Mouse (Mus musculus) liver, embryonic 14.5 days (tissue): ENCODE data around the gene Gabrb2. TPM values are rescaled to one million over a fixed set of nuclear protein-coding genes. Genes with fewer than 3 reads are reported as not detected.

ENCODE experiments used
- ATAC-seq: fragments of 200-750 bp; cut with Nextera tagmentation; 2 replicates; pipeline ENCODE4 v1.8.0; 2017; ENCODE audit warnings: moderate number of reproducible peaks, mild to moderate bottlenecking, moderate library complexity; ENCODE audit not compliant: insufficient read depth
- DNase-seq, 3 experiments: peaks; one replicate each; pipeline ENCODE4 v3.0.0-alpha.2; 2012 to 2013; ENCODE audit warnings: low read depth in 3 of 3, low spot score in 3 of 3
- H3K27ac ChIP-seq: fragments of 300-500 bp; sonication (generic); 2 replicates; pipeline ENCODE4 v1.5.1; 2014; ENCODE audit warnings: moderate library complexity, mild to moderate bottlenecking, control low read depth, inconsistent platforms
- H3K27me3 ChIP-seq: fragments of 300-500 bp; sonication (generic); 2 replicates; pipeline ENCODE4 v1.6.1; 2014; ENCODE audit warnings: mild to moderate bottlenecking, low read length, moderate library complexity; ENCODE audit not compliant: control insufficient read depth, insufficient read depth
- H3K36me3 ChIP-seq: fragments of 300-500 bp; sonication (generic); replicated peaks from 2 replicates; pipeline ENCODE4 v1.6.1; 2014; ENCODE audit warnings: low read depth; ENCODE audit not compliant: control insufficient read depth, insufficient read depth
- H3K4me1 ChIP-seq, 2 experiments: fragments of 200-500 bp in 1 of 2; fragments of 300-500 bp in 1 of 2; sonication (generic) in 1 of 2; replicated peaks; 2 replicates each; pipeline ENCODE4 v1.6.1; 2012 to 2014; ENCODE audit warnings: antibody characterized with exemption in 1 of 2, inconsistent platforms in 1 of 2, low read length in 1 of 2; ENCODE audit not compliant: control insufficient read depth in 2 of 2, insufficient read depth in 2 of 2
- H3K4me2 ChIP-seq: fragments of 300-500 bp; sonication (generic); 2 replicates; pipeline ENCODE4 v1.6.1; 2014; ENCODE audit warnings: low read depth, mild to moderate bottlenecking, control low read depth, moderate library complexity
- H3K4me3 ChIP-seq, 2 experiments: fragments of 200-500 bp in 1 of 2; fragments of 300-500 bp in 1 of 2; sonication (generic) in 1 of 2; 2 replicates each; pipeline ENCODE4 v1.5.1; 2012 to 2014; ENCODE audit warnings: low read depth in 2 of 2, low read length in 2 of 2, mild to moderate bottlenecking in 2 of 2, control low read depth in 1 of 2, inconsistent platforms in 1 of 2, moderate library complexity in 1 of 2; ENCODE audit not compliant: insufficient read depth in 1 of 2
- H3K9ac ChIP-seq: fragments of 300-500 bp; sonication (generic); replicated peaks from 2 replicates; pipeline ENCODE4 v1.6.1; 2014; ENCODE audit warnings: mild to moderate bottlenecking, control low read depth, moderate library complexity
- H3K9me3 ChIP-seq: fragments of 300-500 bp; sonication (generic); 2 replicates; pipeline ENCODE4 v1.6.1; 2016; ENCODE audit warnings: low read length, mixed read lengths; ENCODE audit not compliant: control insufficient read depth
- CTCF ChIP-seq: IDR thresholded peaks from 2 replicates; pipeline ENCODE4 v1.5.1; 2016; ENCODE audit warnings: antibody characterized with exemption, low read depth, control low read depth
- EP300 ChIP-seq: IDR thresholded peaks from 2 replicates; pipeline ENCODE4 v1.6.1; 2016; ENCODE audit warnings: antibody characterized with exemption, low read depth
- WGBS: fragments of 180-500 bp; shearing (Covaris S2); extraction: QIAGEN DNeasy Blood & Tissue Kit; methylation state at CpG from one replicate; pipeline ENCODE4 v1.1.7; 2014; ENCODE audit not compliant: insufficient replicate concordance; 5-methylcytosine and 5-hydroxymethylcytosine counted together
- polyA plus RNA-seq, 2 experiments: library from polyadenylated mRNA; depleted of rRNA in 1 of 2; stranded (reverse) in 1 of 2; unstranded in 1 of 2; fragments of >200 nt; fragmentation: Nextera tagmentation in 1 of 2; extraction: Ambion mirVana in 1 of 2; gene quantifications; 2 replicates each; pipeline versions ENCODE4 v1.2.1 to v1.2.3; 2012 to 2014

Gene Gabrb2
- polyA plus RNA-seq, 2 experiments = 0.02 to 0.03 TPM

GRCm38 (mm10) chr11:42651572-42651971 lies 232.0 kb downstream of the Gabrb2 start:
- Histone ChIP-seq H3K9me3 (no peaks in the 10 kb centered on the region), H3K4me2 (no peak overlapping the region), H3K4me3 (no peak overlapping the region), H3K4me1 (no peaks in the 10 kb centered on the region), H3K27ac (no peak overlapping the region), H3K27me3 (no peaks in the 10 kb centered on the region), H3K9ac (no peak overlapping the region), H3K36me3 (no peaks in the 10 kb centered on the region)
- TF ChIP-seq EP300 = no peak
- TF ChIP-seq CTCF = no peak
- ATAC-seq (no peak), DNase-seq (no peak)

- Histone ChIP-seq H3K9ac (no peak overlapping the region), H3K36me3 (no peaks in the 10 kb centered on the region), H3K4me2 (no peak overlapping the region), H3K27ac (no peak overlapping the region), H3K4me1 (no peaks in the 10 kb centered on the region), H3K4me3 (no peak overlapping the region), H3K27me3 (no peaks in the 10 kb centered on the region), H3K9me3 (no peaks in the 10 kb centered on the region)
- no peak for DNase-seq
- 41% methylated on average over 3 of the region's 3 CpGs for WGBS
- TF ChIP-seq CTCF (no peak), EP300 (no peak)
- no peak for ATAC-seq
Measured at GRCm38 (mm10) chr11:42654189-42654588, 234.6 kb downstream of the Gabrb2 start.

GRCm38 (mm10) chr11:42668657-42669056 lies 249.1 kb downstream of the Gabrb2 start:
- WGBS = 56% methylated on average over 4 of the region's 4 CpGs
- Histone ChIP-seq H3K27me3 (no peaks in the 10 kb centered on the region), H3K27ac (no peak overlapping the region), H3K36me3 (no peaks in the 10 kb centered on the region), H3K9me3 (no peaks in the 10 kb centered on the region), H3K4me3 (no peak overlapping the region), H3K4me2 (no peak overlapping the region), H3K4me1 (no peaks in the 10 kb centered on the region), H3K9ac (no peak overlapping the region)
- ATAC-seq (no peak), DNase-seq (no peak)
- TF ChIP-seq CTCF = no peak
- TF ChIP-seq EP300 = no peak

Other genes starting within 250 kb of the Gabrb2 start
- gene Gabra1, start 236.8 kb upstream of the Gabrb2 start, polyA plus RNA-seq (2012; rRNA removed) = 0.02 and 0.06 TPM in 2 replicates
- gene Gabra1, start 236.8 kb upstream of the Gabrb2 start, polyA plus RNA-seq (2014; fragmentation: Nextera tagmentation; extraction: Ambion mirVana) = 0.05 and 0.14 TPM in 2 replicates
- gene Gabra6, start 98.7 kb upstream of the Gabrb2 start, polyA plus RNA-seq (2012; rRNA removed) = not detected in 2 replicates
- gene Gabra6, start 98.7 kb upstream of the Gabrb2 start, polyA plus RNA-seq (2014; fragmentation: Nextera tagmentation; extraction: Ambion mirVana) = not detected in 2 replicates